Mouse (Mus musculus) neural tube, embryonic 15.5 days (tissue): ENCODE measurements around the gene Tmem115. TPM values are rescaled to one million over a fixed set of nuclear protein-coding genes. Genes with fewer than 3 reads are reported as not detected.
A peak's percentile ranks its signal among the peaks of the same experiment; 100 is the strongest.

Experiments
- ATAC-seq: fragments of 200-750 bp; cut with Nextera tagmentation; 2 replicates; pipeline ENCODE4 v1.8.0; 2017; ENCODE audit warnings: mild to moderate bottlenecking, moderate TSS enrichment, moderate library complexity; ENCODE audit not compliant: low FRiP score
- H3K27ac ChIP-seq: fragments of 300-500 bp; sonication (generic); replicated peaks from 2 replicates; pipeline ENCODE4 v1.5.1; 2015; ENCODE audit warnings: mild to moderate bottlenecking, inconsistent platforms
- H3K27me3 ChIP-seq: fragments of 300-500 bp; sonication (generic); replicated peaks from 2 replicates; pipeline ENCODE4 v1.6.1; 2015; ENCODE audit warnings: inconsistent platforms
- H3K36me3 ChIP-seq: fragments of 300-500 bp; sonication (generic); 2 replicates; pipeline ENCODE4 v1.6.1; 2015; ENCODE audit warnings: inconsistent platforms
- H3K4me1 ChIP-seq: fragments of 300-500 bp; sonication (generic); 2 replicates; pipeline ENCODE4 v1.6.1; 2015; ENCODE audit warnings: inconsistent platforms
- H3K4me2 ChIP-seq: fragments of 300-500 bp; sonication (generic); 2 replicates; pipeline ENCODE4 v1.6.1; 2015; ENCODE audit warnings: inconsistent platforms, mild to moderate bottlenecking, moderate library complexity
- H3K4me3 ChIP-seq: fragments of 300-500 bp; sonication (generic); replicated peaks from 2 replicates; pipeline ENCODE4 v1.5.1; 2015; ENCODE audit warnings: mild to moderate bottlenecking, inconsistent platforms
- H3K9ac ChIP-seq: fragments of 300-500 bp; sonication (generic); replicated peaks from 2 replicates; pipeline ENCODE4 v1.6.1; 2015; ENCODE audit warnings: mild to moderate bottlenecking, inconsistent platforms
- H3K9me3 ChIP-seq: fragments of 300-500 bp; sonication (generic); replicated peaks from 2 replicates; pipeline ENCODE4 v1.6.1; 2016; ENCODE audit warnings: inconsistent platforms
- WGBS: fragments of 180-500 bp; shearing (Covaris S2); methylation state at CpG from one replicate; pipeline ENCODE4 v1.1.7; 2015; ENCODE audit warnings: mixed read lengths; 5-methylcytosine and 5-hydroxymethylcytosine counted together
- polyA plus RNA-seq: library from polyadenylated mRNA; unstranded; fragments of >200 nt; fragmentation: Nextera tagmentation; extraction: Ambion mirVana; gene quantifications from 2 replicates; pipeline ENCODE4 v1.2.1, GENCODE M21; 2015

The Tmem115 gene
- polyA plus RNA-seq, 1 experiment from 2014 or later: 45.7 TPM

- no peak overlapping the region for H3K4me3 ChIP-seq
- H3K36me3 ChIP-seq: peaks cover 11% of the 10 kb centered on the region; the same call in 1 of the 2 replicates
- no peaks in the 10 kb centered on the region for H3K9me3 ChIP-seq
- WGBS: 69% methylated on average over 12 of the region's 12 CpGs
- no peak overlapping the region for H3K9ac ChIP-seq
- no peaks in the 10 kb centered on the region for H3K27me3 ChIP-seq
- peaks cover 43% of the 10 kb centered on the region for H3K4me1 ChIP-seq
- no peak overlapping the region for H3K4me2 ChIP-seq
- ATAC-seq: no peak
- H3K27ac ChIP-seq: no peak overlapping the region
Measured at GRCm38 (mm10) chr9:107502131-107502846, 31.5 kb upstream of the Tmem115 start.

- Histone ChIP-seq H3K4me2 (no peak overlapping the region), H3K27me3 (no peaks in the 10 kb centered on the region), H3K4me1 (peaks cover 69% of the 10 kb centered on the region), H3K9ac (no peak overlapping the region; the same call in 1 of the 2 replicates), H3K4me3 (no peak overlapping the region), H3K27ac (peak overlapping the region; percentile 81), H3K36me3 (no peaks in the 10 kb centered on the region), H3K9me3 (no peaks in the 10 kb centered on the region)
- 38% methylated on average over 19 of the region's 19 CpGs for WGBS
- peak; percentile 1; the same call in 1 of the 2 replicates for ATAC-seq
Measured at GRCm38 (mm10) chr9:107504662-107505537, 28.8 kb upstream of the Tmem115 start.

GRCm38 (mm10) chr9:107508266-107508665, 25.5 kb upstream of the Tmem115 start:
- Histone ChIP-seq H3K9ac (0 out of 2 replicates have a peak overlapping the region, but pooled peaks have one; percentile 3), H3K4me3 (no peak overlapping the region), H3K4me2 (0 out of 2 replicates have a peak overlapping the region, but pooled peaks have one; percentile 20), H3K27ac (peak overlapping the region; percentile 51), H3K27me3 (no peaks in the 10 kb centered on the region), H3K9me3 (no peaks in the 10 kb centered on the region), H3K4me1 (peaks cover 92% of the 10 kb centered on the region), H3K36me3 (no peaks in the 10 kb centered on the region)
- 33% methylated on average over 10 of the region's 10 CpGs for WGBS
- ATAC-seq: peak; percentile 19

GRCm38 (mm10) chr9:107510384-107511100, 23.2 kb upstream of the Tmem115 start:
- no peaks in the 10 kb centered on the region for H3K36me3 ChIP-seq
- no peak for ATAC-seq
- no peaks in the 10 kb centered on the region for H3K27me3 ChIP-seq
- H3K4me2 ChIP-seq: no peak overlapping the region
- peaks cover 78% of the 10 kb centered on the region for H3K4me1 ChIP-seq
- H3K9me3 ChIP-seq: no peaks in the 10 kb centered on the region
- H3K9ac ChIP-seq: no peak overlapping the region
- peak overlapping the region; percentile 61 for H3K27ac ChIP-seq
- H3K4me3 ChIP-seq: no peak overlapping the region
- WGBS: 71% methylated on average over 14 of the region's 14 CpGs

GRCm38 (mm10) chr9:107511436-107511835, 22.3 kb upstream of the Tmem115 start:
- Histone ChIP-seq H3K27me3 (no peaks in the 10 kb centered on the region), H3K27ac (peak overlapping the region; percentile 61), H3K36me3 (no peaks in the 10 kb centered on the region), H3K9ac (no peak overlapping the region), H3K4me2 (no peak overlapping the region), H3K4me3 (no peak overlapping the region), H3K4me1 (peaks cover 69% of the 10 kb centered on the region), H3K9me3 (no peaks in the 10 kb centered on the region)
- no peak for ATAC-seq
- 39% methylated on average over 8 of the region's 8 CpGs for WGBS

GRCm38 (mm10) chr9:107512326-107512725, 21.4 kb upstream of the Tmem115 start:
- Histone ChIP-seq H3K9ac (no peak overlapping the region), H3K4me3 (no peak overlapping the region), H3K36me3 (no peaks in the 10 kb centered on the region; the same call in 1 of the 2 replicates), H3K9me3 (no peaks in the 10 kb centered on the region), H3K4me1 (peaks cover 60% of the 10 kb centered on the region), H3K27me3 (no peaks in the 10 kb centered on the region), H3K4me2 (no peak overlapping the region), H3K27ac (peak overlapping the region; percentile 61)
- 48% methylated on average over 16 of the region's 16 CpGs for WGBS
- no peak for ATAC-seq

GRCm38 (mm10) chr9:107514303-107514955, 19.3 kb upstream of the Tmem115 start:
- Histone ChIP-seq H3K9ac (no peak overlapping the region), H3K27ac (peak overlapping the region; percentile 19)
- ATAC-seq: peak; percentile 60; the same call in 1 of the 2 replicates

GRCm38 (mm10) chr9:107520331-107520730, 13.4 kb upstream of the Tmem115 start:
- peak overlapping the region; percentile 14; the same call in 1 of the 2 replicates for H3K27ac ChIP-seq
- H3K4me3 ChIP-seq: no peak overlapping the region
- peaks cover 8% of the 10 kb centered on the region for H3K4me1 ChIP-seq
- 32% methylated on average over 6 of the region's 6 CpGs for WGBS
- H3K36me3 ChIP-seq: peaks cover 7% of the 10 kb centered on the region
- H3K27me3 ChIP-seq: peaks cover 13% of the 10 kb centered on the region
- H3K9ac ChIP-seq: no peak overlapping the region
- no peak overlapping the region for H3K4me2 ChIP-seq
- ATAC-seq: no peak
- H3K9me3 ChIP-seq: no peaks in the 10 kb centered on the region

More at GRCm38 (mm10) chr9:107514303-107514955, 19.3 kb upstream of the Tmem115 start:
- Histone ChIP-seq H3K27me3 (no peaks in the 10 kb centered on the region), H3K9me3 (no peaks in the 10 kb centered on the region), H3K4me3 (no peak overlapping the region), H3K4me1 (peaks cover 39% of the 10 kb centered on the region), H3K4me2 (no peak overlapping the region), H3K36me3 (peaks cover 3% of the 10 kb centered on the region)
- 20% methylated on average over 14 of the region's 14 CpGs for WGBS

GRCm38 (mm10) chr9:107521190-107521589, 12.6 kb upstream of the Tmem115 start:
- ATAC-seq: no peak
- H3K9ac ChIP-seq: no peak overlapping the region

GRCm38 (mm10) chr9:107521711-107522399, 11.9 kb upstream of the Tmem115 start:
- H3K4me2 ChIP-seq: peak overlapping the region; percentile 13
- 0 out of 2 replicates have a peak overlapping the region, but pooled peaks have one; percentile 18 for H3K9ac ChIP-seq
- H3K36me3 ChIP-seq: peaks cover 7% of the 10 kb centered on the region
- no peak overlapping the region for H3K4me3 ChIP-seq
- WGBS: 28% methylated on average over 25 of the region's 25 CpGs
- no peaks in the 10 kb centered on the region for H3K9me3 ChIP-seq
- no peak for ATAC-seq
- H3K4me1 ChIP-seq: peaks cover 17% of the 10 kb centered on the region
- peaks cover 28% of the 10 kb centered on the region for H3K27me3 ChIP-seq
- no peak overlapping the region for H3K27ac ChIP-seq

More at GRCm38 (mm10) chr9:107521190-107521589, 12.6 kb upstream of the Tmem115 start:
- Histone ChIP-seq H3K4me2 (no peak overlapping the region), H3K27me3 (peaks cover 22% of the 10 kb centered on the region), H3K27ac (no peak overlapping the region), H3K9me3 (no peaks in the 10 kb centered on the region), H3K4me3 (no peak overlapping the region), H3K36me3 (peaks cover 7% of the 10 kb centered on the region), H3K4me1 (peaks cover 10% of the 10 kb centered on the region)
- 58% methylated on average over 5 of the region's 5 CpGs for whole genome bisulfite sequencing
